Mouse (Mus musculus) bone marrow, adult 2 months (tissue): ENCODE data around the gene Satb1.

ENCODE experiments used
- CTCF ChIP-seq: fragments of 200-500 bp; IDR thresholded peaks from 2 replicates; pipeline ENCODE4 v1.5.1; 2011; ENCODE audit warnings: low read length, control low read depth; ENCODE audit not compliant: control insufficient read depth, insufficient read depth
- POLR2A ChIP-seq: fragments of 200-500 bp; IDR thresholded peaks from 2 replicates; pipeline ENCODE4 v1.6.1; 2011; ENCODE audit warnings: low read depth, mild to moderate bottlenecking, control low read depth, low read length, borderline replicate concordance; ENCODE audit not compliant: control insufficient read depth

- TF ChIP-seq CTCF (no peak), POLR2A (no peak)
Observed at GRCm38 (mm10) chr17:51784935-51785334, 48.2 kb downstream of the Satb1 start.
